Mouse (Mus musculus) WW6 (cell line): ENCODE measurements at regions not wholly inside any gene's neighbourhood (a gene's known extent, or its start where the extent isn't known, plus 50 kb on each side); places are given as distances from the start of the nearest gene placed in this dataset.
"Not testable (repeated sequence)": the region's sequence is repeated elsewhere in the genome, so short reads cannot be mapped to it uniquely, and the experiment has no call there.

Experiments used
- DNase-seq: peaks from one replicate; pipeline ENCODE4 v3.0.0-alpha.2; 2013; ENCODE audit warnings: low read depth, low spot score

- DNase-seq = peak; percentile 22
Measured at GRCm38 (mm10) chr9:11441241-11441997, 536.8 kb upstream of the Cntn5 start.

GRCm38 (mm10) chr9:11436443-11437167 is 532.0 kb upstream of the Cntn5 start:
- DNase-seq = no peak

GRCm38 (mm10) chr9:11436014-11436413 is 531.4 kb upstream of the Cntn5 start:
- DNase-seq = no peak

GRCm38 (mm10) chr9:11435019-11435418 is 530.4 kb upstream of the Cntn5 start:
- peak; percentile 11 for DNase-seq

GRCm38 (mm10) chr9:11426473-11426872 is 521.9 kb upstream of the Cntn5 start:
- no peak for DNase-seq

GRCm38 (mm10) chr9:11396829-11397228 is 492.3 kb upstream of the Cntn5 start:
- no peak for DNase-seq

- DNase-seq = no peak
Measured at GRCm38 (mm10) chr9:11381648-11382075, 477.1 kb upstream of the Cntn5 start.

GRCm38 (mm10) chr9:11380531-11380930 is 476.0 kb upstream of the Cntn5 start:
- DNase-seq = no peak

GRCm38 (mm10) chr9:11378046-11378445 is 473.5 kb upstream of the Cntn5 start:
- DNase-seq = no peak

GRCm38 (mm10) chr9:11377586-11377985 is 473.0 kb upstream of the Cntn5 start:
- no peak for DNase-seq

GRCm38 (mm10) chr9:11373294-11373903 is 468.8 kb upstream of the Cntn5 start:
- no peak for DNase-seq

- no peak for DNase-seq
Measured at GRCm38 (mm10) chr9:11368056-11368455, 463.5 kb upstream of the Cntn5 start.

- no peak for DNase-seq
Measured at GRCm38 (mm10) chr9:11328900-11329299, 424.3 kb upstream of the Cntn5 start.

GRCm38 (mm10) chr9:11317221-11317620 is 412.6 kb upstream of the Cntn5 start:
- no peak for DNase-seq

GRCm38 (mm10) chr9:11297116-11297515 is 392.5 kb upstream of the Cntn5 start:
- not testable (repeated sequence) for DNase-seq

- DNase-seq = no peak
Measured at GRCm38 (mm10) chr9:11285135-11285534, 380.6 kb upstream of the Cntn5 start.

GRCm38 (mm10) chr9:11284549-11284948 is 380.0 kb upstream of the Cntn5 start:
- DNase-seq = no peak

GRCm38 (mm10) chr9:11279409-11280127 is 375.0 kb upstream of the Cntn5 start:
- DNase-seq = no peak

- no peak for DNase-seq
Measured at GRCm38 (mm10) chr9:11277810-11278209, 373.2 kb upstream of the Cntn5 start.

GRCm38 (mm10) chr9:11276966-11277365 is 372.4 kb upstream of the Cntn5 start:
- DNase-seq = no peak

- no peak for DNase-seq
Measured at GRCm38 (mm10) chr9:11256848-11257247, 352.3 kb upstream of the Cntn5 start.

GRCm38 (mm10) chr9:11206829-11207228 is 302.3 kb upstream of the Cntn5 start:
- no peak for DNase-seq
